Mouse (Mus musculus) adrenal gland, postnatal 25 days (tissue): ENCODE data around the gene Ndufb10. TPM values are rescaled to one million over a fixed set of nuclear protein-coding genes. Genes with fewer than 3 reads are reported as not detected.

Experiments used
- DNase-seq: peaks from one replicate; pipeline ENCODE4 v3.0.0; 2021; ENCODE audit warnings: mixed read lengths
- total RNA-seq: library from RNA; stranded (reverse); gene quantifications from 2 replicates; pipeline ENCODE4 v1.2.3, GENCODE M21; 2021

Gene Ndufb10
- total RNA-seq, 1 experiment from 2014 or later, result 230 TPM

GRCm38 (mm10) chr17:24706982-24707800 lies 17.1 kb downstream of the Ndufb10 start, which contains the start of gene Tbl3:
Tbl3 (minus strand) TSS chr17:24707660.
- DNase-seq, result peak; percentile 93

GRCm38 (mm10) chr17:24705821-24706220 lies 18.5 kb downstream of the Ndufb10 start:
- no peak for DNase-seq

GRCm38 (mm10) chr17:24701251-24701650 lies 23.0 kb downstream of the Ndufb10 start:
- no peak for DNase-seq

- no peak for DNase-seq
Observed at GRCm38 (mm10) chr17:24699473-24699872, 24.8 kb downstream of the Ndufb10 start.

- no peak for DNase-seq
Observed at GRCm38 (mm10) chr17:24698715-24699114, 25.6 kb downstream of the Ndufb10 start.

GRCm38 (mm10) chr17:24697985-24698384 lies 26.3 kb downstream of the Ndufb10 start:
- no peak for DNase-seq

- DNase-seq, result peak; percentile 95
Observed at GRCm38 (mm10) chr17:24696011-24696697, 28.1 kb downstream of the Ndufb10 start, which contains the start of the genes Gfer and Noxo1. Gfer (minus strand) TSS chr17:24696156. Noxo1 (plus strand) TSS chr17:24696234.

GRCm38 (mm10) chr17:24695326-24696010 lies 28.8 kb downstream of the Ndufb10 start:
- no peak for DNase-seq

GRCm38 (mm10) chr17:24692385-24692784 lies 31.9 kb downstream of the Ndufb10 start:
- DNase-seq, result no peak

- DNase-seq, result no peak
Observed at GRCm38 (mm10) chr17:24689251-24690081, 34.8 kb downstream of the Ndufb10 start, which contains the start of gene Syngr3. Syngr3 (minus strand) TSS chr17:24689955.

GRCm38 (mm10) chr17:24687599-24687998 lies 36.7 kb downstream of the Ndufb10 start:
- DNase-seq, result no peak

- DNase-seq, result peak; percentile 70
Observed at GRCm38 (mm10) chr17:24687146-24687595, 37.1 kb downstream of the Ndufb10 start.

GRCm38 (mm10) chr17:24686514-24686913 lies 37.8 kb downstream of the Ndufb10 start:
- peak; percentile 39 for DNase-seq

- DNase-seq, result no peak
Observed at GRCm38 (mm10) chr17:24677500-24678080, 46.7 kb downstream of the Ndufb10 start.

GRCm38 (mm10) chr17:24676877-24677276 lies 47.4 kb downstream of the Ndufb10 start:
- no peak for DNase-seq

GRCm38 (mm10) chr17:24676187-24676586 lies 48.1 kb downstream of the Ndufb10 start:
- DNase-seq, result peak; percentile 41

- no peak for DNase-seq
Observed at GRCm38 (mm10) chr17:24674277-24674676, 50.0 kb downstream of the Ndufb10 start.

- peak; percentile 60 for DNase-seq
Observed at GRCm38 (mm10) chr17:24672141-24672540, 52.1 kb downstream of the Ndufb10 start.
